Mouse (Mus musculus): ENCODE measurements around the gene Car6. TPM values are rescaled to one million over a fixed set of nuclear protein-coding genes. Genes with fewer than 3 reads are reported as not detected.

Car6 gene
- polyA plus RNA-seq, 1 experiment from 2014 or later, result not detected

DNA sequence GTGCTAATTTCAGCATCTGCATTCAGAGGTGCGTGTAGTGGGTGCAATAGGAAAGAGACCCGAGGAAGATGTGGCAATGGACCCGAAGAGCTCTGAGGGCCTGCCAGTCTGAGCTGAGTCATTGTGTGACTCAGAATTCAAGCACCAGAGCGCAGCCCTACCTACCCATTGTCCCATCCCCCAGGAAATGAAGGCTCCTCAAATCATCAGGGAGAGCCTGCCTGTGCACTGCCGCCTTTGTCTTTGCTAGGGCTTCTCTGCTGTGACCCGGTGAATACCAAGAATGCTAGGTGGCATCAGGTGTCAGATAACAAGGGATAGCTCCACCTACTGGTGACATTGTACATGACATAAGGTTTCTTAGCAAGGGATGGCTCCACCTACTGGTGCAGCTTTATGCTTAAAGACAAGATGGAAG lies 38.8 kb upstream of the Car6 start:
- Histone ChIP-seq H3K9ac (replicated peaks; ENCODE audit: low read depth, low read length) (no peak overlapping the region), H3K4me1 (ENCODE audit: control insufficient read depth, insufficient read depth, low read length) (peaks cover 23% of the 10 kb centered on the region; the same call in 1 of the 2 replicates), H3K4me2 (replicated peaks; ENCODE audit: low read depth, low read length) (peak overlapping the region; percentile 94), H3K27me3 (ENCODE audit: control insufficient read depth, insufficient read depth, low read length) (no peaks in the 10 kb centered on the region), H3K27ac (ENCODE audit: low read length) (peak overlapping the region; percentile 7; the same call in 1 of the 2 replicates), H3K4me3 (ENCODE audit: low read depth, low read length) (0 out of 2 replicates have a peak overlapping the region, but pooled peaks have one; percentile 95), H3K36me3 (ENCODE audit: control insufficient read depth, insufficient read depth, low read length) (peaks cover 47% of the 10 kb centered on the region), H3K9me3 (ENCODE audit: control insufficient read depth, low read depth, low read length) (no peaks in the 10 kb centered on the region)
- 11% methylated on average over 6 of the region's 6 CpGs for WGBS
- ATAC-seq (ENCODE audit: insufficient number of reproducible peaks, insufficient read depth, low FRiP score, low read depth), result peak; percentile 7; the same call in 1 of the 2 replicates

- Histone ChIP-seq H3K36me3 (ENCODE audit: control insufficient read depth, insufficient read depth, low read length) (peaks cover 43% of the 10 kb centered on the region), H3K27me3 (ENCODE audit: control insufficient read depth, insufficient read depth, low read length) (no peaks in the 10 kb centered on the region), H3K4me2 (replicated peaks; ENCODE audit: low read depth, low read length) (peak overlapping the region; percentile 94), H3K4me3 (ENCODE audit: low read depth, low read length) (peak overlapping the region; percentile 95; the same call in 1 of the 2 replicates), H3K4me1 (ENCODE audit: control insufficient read depth, insufficient read depth, low read length) (peaks cover 23% of the 10 kb centered on the region; the same call in 1 of the 2 replicates), H3K27ac (ENCODE audit: low read length) (peak overlapping the region; percentile 7; the same call in 1 of the 2 replicates), H3K9me3 (ENCODE audit: control insufficient read depth, low read depth, low read length) (no peaks in the 10 kb centered on the region), H3K9ac (replicated peaks; ENCODE audit: low read depth, low read length) (no peak overlapping the region)
- no peak for ATAC-seq (ENCODE audit: insufficient number of reproducible peaks, insufficient read depth, low FRiP score, low read depth)
- WGBS, result 37% methylated on average over 6 of the region's 6 CpGs
Observed at GRCm38 (mm10) chr4:150239503-150239902, 38.4 kb upstream of the Car6 start.

DNA sequence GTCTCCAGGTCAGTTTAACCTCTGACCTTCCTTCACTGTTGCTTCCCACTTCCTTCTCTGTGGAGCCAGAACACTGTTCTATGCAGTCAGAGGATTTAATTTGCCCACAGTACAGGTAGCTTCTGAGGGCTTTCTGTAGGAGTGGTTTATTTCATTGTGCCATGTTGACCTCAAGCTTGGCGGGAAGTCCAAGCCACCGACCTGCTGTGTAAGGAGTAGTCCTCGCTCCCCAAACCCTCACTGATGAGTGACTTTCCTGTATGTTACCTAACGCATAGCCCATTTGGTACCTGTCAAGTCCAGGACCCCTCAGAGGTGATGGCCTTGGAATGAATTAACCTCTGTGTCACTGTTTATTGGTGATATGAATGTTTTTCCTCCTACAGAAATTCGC lies 38.0 kb upstream of the Car6 start:
- H3K36me3 ChIP-seq (ENCODE audit: control insufficient read depth, insufficient read depth, low read length), result peaks cover 40% of the 10 kb centered on the region
- H3K4me1 ChIP-seq (ENCODE audit: control insufficient read depth, insufficient read depth, low read length), result peaks cover 23% of the 10 kb centered on the region; the same call in 1 of the 2 replicates
- H3K27me3 ChIP-seq (ENCODE audit: control insufficient read depth, insufficient read depth, low read length), result no peaks in the 10 kb centered on the region
- ATAC-seq (ENCODE audit: insufficient number of reproducible peaks, insufficient read depth, low FRiP score, low read depth), result no peak
- no peak overlapping the region for H3K27ac ChIP-seq (ENCODE audit: low read length)
- peak overlapping the region; percentile 95 for H3K4me3 ChIP-seq (ENCODE audit: low read depth, low read length)
- 32% methylated on average over 5 of the region's 5 CpGs for WGBS
- no peaks in the 10 kb centered on the region for H3K9me3 ChIP-seq (ENCODE audit: control insufficient read depth, low read depth, low read length)
- H3K9ac ChIP-seq (replicated peaks; ENCODE audit: low read depth, low read length), result 0 out of 2 replicates have a peak overlapping the region, but pooled peaks have one; percentile 85
- H3K4me2 ChIP-seq (replicated peaks; ENCODE audit: low read depth, low read length), result peak overlapping the region; percentile 94

DNA sequence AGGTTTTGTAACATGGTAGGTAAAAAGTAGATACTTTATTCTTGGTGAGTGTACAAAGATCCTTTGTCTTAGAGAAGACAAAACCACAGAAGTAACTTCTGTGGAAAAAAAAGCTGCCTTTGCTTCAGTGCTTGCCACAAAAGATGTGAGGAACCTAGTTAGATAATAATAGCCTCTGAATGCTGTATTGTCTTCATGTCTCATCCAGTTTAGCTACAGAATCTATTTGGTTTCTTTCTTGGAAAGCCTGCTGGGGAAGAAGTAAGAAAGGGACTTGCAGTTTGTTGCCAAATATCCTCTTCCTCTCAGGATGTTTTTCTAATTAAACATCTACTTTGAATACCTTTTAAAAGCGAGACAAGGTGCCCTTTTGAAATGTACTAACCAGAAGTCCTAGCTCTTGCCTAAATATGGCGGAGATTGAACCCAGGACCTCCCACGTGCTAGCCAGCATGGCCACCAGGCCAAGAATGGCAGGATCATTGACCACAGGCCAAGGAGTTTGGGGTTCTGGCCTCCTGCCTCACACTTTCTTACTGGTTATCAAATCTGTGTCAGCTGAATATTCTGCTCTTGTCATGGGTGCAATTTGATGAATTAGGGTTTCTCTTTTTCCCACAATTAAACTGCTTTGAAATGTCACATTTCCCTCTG lies 37.4 kb upstream of the Car6 start:
- no peak for ATAC-seq (ENCODE audit: insufficient number of reproducible peaks, insufficient read depth, low FRiP score, low read depth)
- H3K27me3 ChIP-seq (ENCODE audit: control insufficient read depth, insufficient read depth, low read length), result no peaks in the 10 kb centered on the region
- H3K36me3 ChIP-seq (ENCODE audit: control insufficient read depth, insufficient read depth, low read length), result peaks cover 34% of the 10 kb centered on the region
- no peaks in the 10 kb centered on the region for H3K9me3 ChIP-seq (ENCODE audit: control insufficient read depth, low read depth, low read length)
- peak overlapping the region; percentile 94 for H3K4me2 ChIP-seq (replicated peaks; ENCODE audit: low read depth, low read length)
- 12% methylated on average over 3 of the region's 3 CpGs for WGBS
- peak overlapping the region; percentile 95 for H3K4me3 ChIP-seq (ENCODE audit: low read depth, low read length)
- peak overlapping the region; percentile 85 for H3K9ac ChIP-seq (replicated peaks; ENCODE audit: low read depth, low read length)
- H3K27ac ChIP-seq (ENCODE audit: low read length), result peak overlapping the region; percentile 98
- peaks cover 23% of the 10 kb centered on the region; the same call in 1 of the 2 replicates for H3K4me1 ChIP-seq (ENCODE audit: control insufficient read depth, insufficient read depth, low read length)

- no peaks in the 10 kb centered on the region for H3K9me3 ChIP-seq (ENCODE audit: control insufficient read depth, low read depth, low read length)
- peak overlapping the region; percentile 85 for H3K9ac ChIP-seq (replicated peaks; ENCODE audit: low read depth, low read length)
- H3K4me1 ChIP-seq (ENCODE audit: control insufficient read depth, insufficient read depth, low read length), result peaks cover 23% of the 10 kb centered on the region; the same call in 1 of the 2 replicates
- peak overlapping the region; percentile 94 for H3K4me2 ChIP-seq (replicated peaks; ENCODE audit: low read depth, low read length)
- peak overlapping the region; percentile 98 for H3K27ac ChIP-seq (ENCODE audit: low read length)
- H3K36me3 ChIP-seq (ENCODE audit: control insufficient read depth, insufficient read depth, low read length), result peaks cover 27% of the 10 kb centered on the region
- peak overlapping the region; percentile 95 for H3K4me3 ChIP-seq (ENCODE audit: low read depth, low read length)
- ATAC-seq (ENCODE audit: insufficient number of reproducible peaks, insufficient read depth, low FRiP score, low read depth), result no peak
- no peaks in the 10 kb centered on the region for H3K27me3 ChIP-seq (ENCODE audit: control insufficient read depth, insufficient read depth, low read length)
- 1% methylated on average over 21 of the region's 21 CpGs for WGBS
Observed at GRCm38 (mm10) chr4:150237636-150238361, 36.7 kb upstream of the Car6 start.

DNA sequence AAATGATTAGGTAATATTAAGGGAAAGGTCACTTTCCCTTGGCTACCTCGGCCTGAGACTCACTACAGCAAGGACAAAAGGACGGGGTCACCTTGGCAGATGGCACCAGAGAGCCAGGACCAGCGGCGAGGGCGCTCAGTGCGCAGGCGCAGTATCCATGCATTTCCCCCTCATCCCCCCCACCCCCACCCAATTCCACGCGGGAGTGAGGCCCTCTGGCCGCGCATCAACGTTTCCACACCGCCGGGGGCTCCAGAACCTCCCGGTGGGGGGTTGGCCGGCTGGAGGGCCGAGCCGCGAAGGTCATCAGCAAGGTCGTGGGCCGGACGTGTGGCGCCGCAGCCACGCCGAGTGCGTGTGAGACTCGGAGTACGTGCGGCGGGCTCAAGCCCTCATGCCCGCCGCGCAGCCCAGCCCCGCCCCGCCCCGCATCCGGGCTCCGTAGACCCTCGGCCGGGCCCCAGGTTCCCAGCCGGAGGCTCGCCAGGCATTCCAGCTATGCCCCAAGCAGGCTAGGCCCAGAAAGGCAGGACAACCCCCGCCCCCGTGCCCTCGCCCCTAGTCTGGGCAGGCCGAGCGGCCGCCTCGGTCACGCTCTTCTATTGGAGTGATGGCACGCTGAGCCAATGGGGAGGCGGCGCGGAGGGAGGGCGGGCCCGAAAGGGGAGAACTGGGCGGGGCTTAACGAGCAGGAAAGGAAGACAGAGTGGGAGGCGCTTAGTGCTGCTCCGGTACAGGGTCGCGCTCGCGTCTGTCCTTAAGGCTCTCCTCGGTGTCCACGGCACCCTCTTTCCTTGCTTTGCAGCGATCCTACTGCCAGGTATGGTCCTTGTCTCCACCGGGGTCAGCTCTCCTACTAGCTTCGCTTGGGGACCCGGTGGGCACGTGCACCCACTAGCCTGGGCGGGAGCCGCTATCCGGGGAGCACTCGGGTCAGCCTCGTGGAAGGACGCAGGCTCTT lies 35.7 kb upstream of the Car6 start, which contains the start of gene Eno1:
Gene Eno1, plus strand, starts transcription at position 201 of the 961 bp plus-strand sequence.
- Histone ChIP-seq H3K4me1 (ENCODE audit: control insufficient read depth, insufficient read depth, low read length) (peaks cover 29% of the 10 kb centered on the region), H3K4me3 (ENCODE audit: low read depth, low read length) (peak within 1 kb of the TSS; percentile 95)
- under 1% methylated on average over 77 of the region's 78 CpGs for WGBS

DNA sequence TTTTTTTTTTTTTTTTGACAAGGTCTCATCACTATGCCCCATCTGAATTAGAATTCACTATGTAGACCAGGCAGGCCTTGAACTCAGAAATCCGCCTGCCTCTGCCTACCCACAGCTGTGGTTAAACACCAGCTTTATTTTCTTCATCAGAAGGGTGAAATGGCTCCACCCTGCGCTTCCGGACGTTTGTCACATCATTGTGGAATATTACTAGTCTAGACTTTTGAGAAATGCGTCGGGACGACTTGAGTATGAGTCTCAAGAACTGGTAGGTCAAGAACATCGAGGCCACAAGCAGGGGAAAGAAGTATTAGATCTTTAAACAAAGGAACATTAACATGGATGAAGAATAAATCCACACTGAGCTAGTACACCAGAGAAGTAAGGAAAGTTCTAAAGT lies 34.9 kb upstream of the Car6 start:
- ATAC-seq (ENCODE audit: insufficient number of reproducible peaks, insufficient read depth, low FRiP score, low read depth), result no peak
- H3K9ac ChIP-seq (replicated peaks; ENCODE audit: low read depth, low read length), result peak overlapping the region; percentile 85

More for the DNA sequence above, 35.7 kb upstream of the Car6 start, which contains the start of gene Eno1:
- Histone ChIP-seq H3K9me3 (ENCODE audit: control insufficient read depth, low read depth, low read length) (no peaks in the 10 kb centered on the region), H3K4me2 (replicated peaks; ENCODE audit: low read depth, low read length) (peak within 1 kb of the TSS; percentile 94), H3K9ac (replicated peaks; ENCODE audit: low read depth, low read length) (peak within 1 kb of the TSS; percentile 85), H3K27me3 (ENCODE audit: control insufficient read depth, insufficient read depth, low read length) (no peaks in the 10 kb centered on the region), H3K36me3 (ENCODE audit: control insufficient read depth, insufficient read depth, low read length) (peaks cover 17% of the 10 kb centered on the region), H3K27ac (ENCODE audit: low read length) (peak within 1 kb of the TSS; percentile 98)
- ATAC-seq (ENCODE audit: insufficient number of reproducible peaks, insufficient read depth, low FRiP score, low read depth), result peak; percentile 98

More for the DNA sequence above, 34.9 kb upstream of the Car6 start:
- Histone ChIP-seq H3K27ac (ENCODE audit: low read length) (peak overlapping the region; percentile 98), H3K4me1 (ENCODE audit: control insufficient read depth, insufficient read depth, low read length) (peaks cover 25% of the 10 kb centered on the region), H3K36me3 (ENCODE audit: control insufficient read depth, insufficient read depth, low read length) (peaks cover 9% of the 10 kb centered on the region), H3K4me3 (ENCODE audit: low read depth, low read length) (peak overlapping the region; percentile 95), H3K27me3 (ENCODE audit: control insufficient read depth, insufficient read depth, low read length) (no peaks in the 10 kb centered on the region), H3K9me3 (ENCODE audit: control insufficient read depth, low read depth, low read length) (no peaks in the 10 kb centered on the region), H3K4me2 (replicated peaks; ENCODE audit: low read depth, low read length) (peak overlapping the region; percentile 43)
- WGBS, result 78% methylated on average over 8 of the region's 8 CpGs

Measured in stomach, embryonic 14.5 days (tissue).